Mouse (Mus musculus) urinary bladder, postnatal 4 days (tissue): ENCODE measurements at regions not wholly inside any gene's neighbourhood (a gene's known extent, or its start where the extent isn't known, plus 50 kb on each side); places are given as distances from the start of the nearest gene placed in this dataset.

Experiments used
- DNase-seq, 2 experiments: peaks; one replicate each; pipeline ENCODE4 v3.0.0; 2021 to 2022; ENCODE audit warnings: low spot score in 2 of 2

GRCm38 (mm10) chr3:138668394-138669092, 73.5 kb upstream of the Tspan5 start:
- peak in 1 of 2 experiments; percentile 55 for DNase-seq

- no peak for DNase-seq
Measured at GRCm38 (mm10) chr3:138675881-138676280, 66.1 kb upstream of the Tspan5 start.

- DNase-seq = no peak
Measured at GRCm38 (mm10) chr3:138678351-138678750, 63.6 kb upstream of the Tspan5 start.

- no peak for DNase-seq
Measured at GRCm38 (mm10) chr3:138686636-138687230, 55.3 kb upstream of the Tspan5 start.

- DNase-seq = no peak
Measured at GRCm38 (mm10) chr3:138688606-138689005, 53.4 kb upstream of the Tspan5 start.
